Mouse (Mus musculus) adipocyte (in vitro differentiated cells): ENCODE measurements around the gene Washc3.
A peak's percentile ranks its signal among the peaks of the same experiment; 100 is the strongest.

Experiments
- DNase-seq: peaks from one replicate; pipeline ENCODE4 v3.0.0-alpha.2; 2016; ENCODE audit warnings: low spot score

The Washc3 gene

DNA sequence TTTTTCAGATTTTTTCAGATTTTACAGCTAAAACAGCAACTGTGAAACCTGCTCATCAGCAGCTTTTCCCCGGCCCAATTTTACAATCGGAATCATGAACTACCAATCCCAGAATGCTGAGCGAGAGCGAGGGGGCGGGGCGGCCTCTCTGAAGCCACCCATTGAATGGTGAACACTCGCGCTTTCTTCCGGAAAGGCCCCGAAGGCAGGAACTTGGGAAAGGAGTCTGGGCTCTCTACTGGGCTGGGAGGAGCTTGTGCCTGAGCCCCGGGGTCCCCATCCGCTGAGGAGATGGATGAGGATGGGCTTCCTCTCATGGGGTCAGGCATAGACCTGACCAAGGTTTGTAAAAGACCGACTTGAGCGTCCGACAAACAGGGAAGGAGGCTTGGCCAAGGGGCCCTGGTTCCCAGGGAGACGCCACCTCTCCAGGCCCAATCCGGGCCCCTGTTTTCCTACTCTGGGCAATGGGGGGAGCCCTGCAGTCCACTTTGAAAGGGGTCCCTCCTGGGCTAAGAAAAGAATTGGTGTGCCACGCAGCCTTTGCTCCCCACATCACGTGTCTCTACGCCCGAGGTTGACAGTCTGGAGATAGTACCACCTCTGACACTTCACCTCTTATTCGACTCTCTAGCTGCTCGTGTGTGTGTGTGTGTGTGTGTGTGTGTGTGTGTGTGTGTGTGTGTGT is at the start of gene Washc3:
Gene Washc3, plus strand, starts transcription at position 143 of the 688 bp plus-strand sequence.
- DNase-seq = peak; percentile 93

DNA sequence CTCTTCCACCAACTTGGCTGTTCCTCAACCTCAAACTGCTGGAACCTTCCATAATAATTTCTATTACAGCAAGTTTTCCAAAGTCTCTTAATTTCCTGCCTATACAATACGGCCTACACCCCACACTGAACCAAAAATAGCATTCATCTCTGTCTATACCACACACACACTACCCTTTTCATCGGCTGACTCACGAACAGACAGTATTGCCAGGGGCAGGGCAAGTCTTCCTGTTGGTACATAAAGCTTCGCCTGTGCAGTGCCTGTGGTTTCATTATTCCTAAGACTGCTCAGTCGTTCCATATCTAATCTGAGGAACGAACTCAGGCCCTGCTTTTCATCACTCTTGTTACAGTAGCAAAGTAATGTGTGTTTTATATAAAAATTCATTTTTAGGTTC is 49.2 kb upstream of the Washc3 start:
- DNase-seq = no peak

DNA sequence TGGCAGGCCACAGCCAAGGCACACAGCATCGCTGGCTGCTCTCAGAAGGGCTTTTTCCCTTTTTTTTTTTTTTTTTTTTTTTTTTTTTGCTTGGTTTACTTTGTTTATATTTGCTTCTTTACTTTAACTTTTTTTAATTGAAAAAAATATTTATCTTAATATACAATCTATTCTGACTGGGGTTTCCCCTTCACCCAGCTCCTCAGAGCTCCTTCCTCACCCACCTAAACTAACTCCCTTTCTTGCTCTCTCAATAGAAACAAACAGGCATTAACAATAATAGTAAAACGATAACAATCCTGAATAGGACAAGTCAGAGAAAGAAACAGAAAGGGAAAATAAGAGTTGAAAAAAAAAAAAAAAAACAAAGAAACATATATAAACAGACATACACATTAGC is 38.8 kb upstream of the Washc3 start:
- no peak for DNase-seq

DNA sequence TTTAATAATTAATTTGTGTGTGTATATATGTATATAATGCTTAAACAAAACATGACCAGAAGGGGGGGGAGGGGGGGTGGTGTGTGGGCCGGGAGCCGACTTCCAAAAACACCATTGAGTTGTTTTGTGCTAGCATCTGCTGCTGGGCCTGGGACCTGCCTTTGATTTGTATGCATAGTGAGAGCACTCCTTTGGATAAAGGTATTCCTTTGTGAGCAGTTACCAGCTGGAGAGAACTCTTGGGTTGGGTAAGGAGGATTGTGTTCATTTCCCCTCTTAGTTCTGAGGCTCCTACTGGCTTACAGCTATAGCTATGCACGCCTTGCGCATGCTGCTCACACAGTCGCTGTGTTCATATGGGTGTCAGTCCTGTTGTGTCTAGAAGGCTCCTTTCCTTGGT is 38.2 kb upstream of the Washc3 start:
- DNase-seq = no peak

DNA sequence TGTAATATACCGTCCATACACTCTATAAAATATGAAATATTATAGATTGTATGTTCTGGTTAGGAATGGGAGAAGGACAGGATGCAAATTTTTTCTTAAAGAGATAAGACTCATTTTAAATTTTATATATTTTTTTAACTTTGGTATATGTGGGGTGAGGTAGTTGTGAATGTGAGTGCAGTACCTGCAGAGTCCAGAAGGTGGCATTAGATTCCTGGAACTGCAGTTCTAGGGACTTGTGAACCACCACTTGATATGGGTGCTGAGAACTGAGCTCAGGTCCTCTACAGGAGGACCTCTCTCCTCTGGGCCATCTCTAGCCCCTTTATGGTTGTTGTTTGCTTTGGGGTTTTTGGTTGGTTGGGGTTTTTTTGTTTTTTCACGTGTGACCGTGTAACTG is 34.7 kb upstream of the Washc3 start:
- no peak for DNase-seq

DNA sequence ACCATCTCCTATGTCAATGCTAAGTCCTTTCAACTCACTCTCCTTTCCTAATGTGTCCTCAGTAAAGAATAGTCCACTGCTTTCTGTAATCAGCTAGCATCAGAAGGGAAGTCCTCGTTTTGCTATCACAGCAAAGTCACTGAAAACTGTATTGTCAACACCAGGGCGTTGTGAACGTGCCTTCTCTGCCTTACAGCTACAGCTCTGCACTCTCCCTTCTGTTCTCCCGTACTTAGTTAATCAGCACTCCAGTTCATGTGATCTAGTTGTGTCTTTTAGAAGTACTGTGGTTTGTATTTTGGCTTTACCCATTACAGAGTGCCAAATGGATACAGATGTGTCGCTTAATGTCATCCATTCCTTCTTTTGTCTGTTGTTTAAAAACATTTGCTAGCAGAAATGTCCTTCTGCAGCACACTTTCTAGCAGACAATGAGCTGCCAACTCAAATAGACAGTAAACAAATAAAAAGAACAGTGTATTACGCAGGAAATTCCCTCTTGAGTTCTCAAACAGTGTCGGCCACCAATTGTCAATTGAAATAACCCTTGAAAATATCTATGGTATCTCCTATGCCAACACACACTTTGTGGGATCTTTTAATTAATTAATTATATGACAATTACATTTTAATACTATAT is 33.3 kb upstream of the Washc3 start:
- no peak for DNase-seq

DNA sequence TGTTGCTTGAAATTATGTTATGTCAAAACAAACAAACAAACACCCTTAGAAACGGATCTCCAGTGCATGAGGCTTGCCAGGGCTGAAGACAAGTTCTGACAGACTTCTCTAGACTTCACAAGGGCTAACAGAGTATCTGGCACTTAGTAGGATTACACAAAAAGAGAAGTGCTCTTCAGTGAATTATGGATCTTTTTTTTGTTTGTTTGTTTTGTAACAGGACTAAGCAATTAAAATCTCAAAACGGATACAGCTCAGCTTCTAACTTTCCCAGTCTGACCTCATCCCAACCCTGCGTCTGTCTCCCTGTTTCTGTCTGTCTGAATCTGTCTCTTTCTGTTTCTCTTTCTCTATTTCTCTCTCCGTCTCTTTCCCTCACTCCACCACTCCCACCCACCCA is 352 bp upstream of the Washc3 start:
- DNase-seq = peak; percentile 25

DNA sequence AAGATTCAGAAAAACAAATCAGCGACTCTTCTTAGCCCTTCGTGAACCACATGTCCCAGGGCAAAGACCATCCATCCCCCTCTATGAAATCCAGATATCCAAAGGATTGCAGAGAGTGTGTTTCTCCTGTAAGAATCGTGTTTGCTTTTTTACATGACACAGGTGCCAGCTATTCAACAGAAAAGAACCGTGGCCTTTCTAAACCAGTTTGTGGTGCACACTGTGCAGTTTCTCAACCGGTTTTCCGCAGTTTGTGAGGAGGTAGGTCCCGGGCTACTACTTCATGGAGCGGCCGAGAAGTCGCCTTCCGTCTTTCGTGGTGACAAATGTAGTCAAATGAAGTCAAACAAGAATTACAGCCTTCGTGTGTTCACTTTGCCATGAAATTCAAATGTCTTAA is 757 bp downstream of the Washc3 start:
- DNase-seq = no peak

DNA sequence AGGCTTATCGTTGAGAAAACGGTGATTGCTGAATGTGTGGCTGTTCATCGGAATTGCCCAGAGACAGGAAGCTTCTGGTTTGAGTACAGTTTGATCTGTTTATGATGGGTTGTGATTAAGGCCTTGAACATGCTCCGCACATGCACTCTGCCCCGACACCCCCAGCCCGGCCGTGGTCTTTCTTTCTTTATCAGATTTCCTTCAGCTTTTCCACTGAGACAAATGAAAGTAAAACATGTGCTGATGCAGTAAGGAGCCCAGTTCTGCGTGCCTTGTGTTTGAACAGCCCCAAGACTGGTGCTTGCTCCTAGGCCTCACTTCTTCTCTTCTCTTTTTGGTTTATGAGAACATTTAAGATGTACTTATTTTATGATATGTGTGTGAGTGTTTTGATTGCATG is 1.7 kb downstream of the Washc3 start:
- no peak for DNase-seq

DNA sequence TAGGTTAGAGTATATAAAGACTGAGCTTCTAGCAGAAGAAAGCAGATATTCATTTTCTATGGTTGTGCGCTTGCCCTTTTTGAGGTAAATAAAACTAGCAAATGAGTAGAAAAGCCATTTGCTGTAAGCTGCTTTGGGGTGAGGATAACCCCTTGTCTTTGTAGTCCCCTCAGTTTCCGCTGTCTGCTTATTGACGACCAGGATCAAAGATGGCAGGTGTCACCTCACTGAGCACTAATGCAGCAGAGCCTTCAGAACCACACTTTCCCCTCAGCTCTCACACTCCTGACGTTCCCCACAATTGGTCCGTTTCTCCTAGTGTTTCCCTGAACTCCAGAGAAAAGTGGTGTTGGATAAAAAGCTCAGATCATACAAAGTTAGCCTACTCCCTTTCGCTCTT is 2.3 kb downstream of the Washc3 start:
- no peak for DNase-seq

DNA sequence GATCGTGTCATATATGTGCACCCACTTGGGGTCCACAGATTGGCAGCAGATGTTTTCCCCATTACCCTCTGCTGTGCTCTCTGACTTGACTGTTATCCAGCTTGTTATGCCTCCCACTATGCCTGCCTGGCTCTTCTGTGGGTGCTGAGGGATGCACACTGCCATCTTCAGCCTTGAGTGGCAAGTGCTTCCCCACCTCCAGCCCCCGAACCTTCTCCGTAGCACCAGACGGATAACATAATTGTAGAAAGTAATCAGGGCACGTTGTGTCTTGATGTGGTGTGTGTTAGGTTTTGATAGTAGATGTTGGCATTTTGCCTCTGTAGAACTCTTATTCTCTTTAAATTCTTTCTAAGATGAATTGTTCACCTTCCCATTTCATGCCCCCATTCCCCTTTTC is 11.8 kb downstream of the Washc3 start:
- DNase-seq = no peak

DNA sequence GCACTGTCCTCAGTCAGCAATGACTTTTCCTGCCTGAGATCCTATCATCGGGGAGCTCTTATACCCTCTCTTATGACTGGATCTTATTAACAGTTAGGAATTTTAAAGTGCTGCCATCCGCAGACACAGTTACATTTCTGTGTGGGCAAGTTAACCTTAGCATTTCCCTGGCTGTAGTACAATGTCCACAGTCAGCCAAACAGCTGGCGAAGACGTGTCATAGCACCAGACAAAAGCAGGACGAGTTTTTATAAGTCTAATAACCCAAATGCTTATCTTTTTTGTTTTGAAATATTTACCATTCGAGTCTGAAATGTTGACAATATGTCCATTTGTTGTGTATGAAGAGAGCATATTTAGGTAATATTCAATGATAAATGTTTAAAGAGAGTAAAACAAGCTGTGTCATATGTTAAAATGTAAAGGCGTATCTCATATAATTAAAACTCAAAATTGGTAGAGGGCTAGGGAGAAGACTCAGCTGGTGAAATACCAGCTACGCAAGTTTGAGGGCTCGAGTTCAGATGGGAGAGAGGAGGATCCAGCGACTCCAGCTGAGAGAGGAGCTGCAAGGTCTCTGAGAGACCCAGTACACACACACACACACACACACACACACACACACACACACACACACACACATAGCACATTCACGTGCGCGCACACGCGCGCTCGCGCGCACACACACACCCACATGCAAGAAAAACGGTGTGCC is 14.1 kb downstream of the Washc3 start:
- DNase-seq = peak; percentile 20

DNA sequence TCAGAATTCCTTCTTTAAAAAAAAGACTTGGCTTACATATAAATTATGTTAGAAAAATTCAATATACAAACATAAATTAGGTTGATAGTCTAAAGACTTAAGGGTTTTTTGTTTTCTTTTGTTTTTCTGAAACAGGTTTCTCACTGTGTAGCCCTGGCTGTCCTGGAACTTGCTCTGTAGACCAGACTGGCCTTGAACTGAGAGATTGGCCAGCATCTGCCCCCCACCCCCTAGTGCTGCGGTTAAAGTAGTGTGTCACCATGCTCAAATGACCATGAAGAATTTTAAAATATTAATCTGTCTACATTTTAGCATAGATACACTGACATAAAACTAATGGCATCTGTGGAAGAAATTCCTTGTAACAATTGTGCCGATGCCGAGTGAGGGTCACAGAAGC is 17.3 kb downstream of the Washc3 start:
- no peak for DNase-seq

DNA sequence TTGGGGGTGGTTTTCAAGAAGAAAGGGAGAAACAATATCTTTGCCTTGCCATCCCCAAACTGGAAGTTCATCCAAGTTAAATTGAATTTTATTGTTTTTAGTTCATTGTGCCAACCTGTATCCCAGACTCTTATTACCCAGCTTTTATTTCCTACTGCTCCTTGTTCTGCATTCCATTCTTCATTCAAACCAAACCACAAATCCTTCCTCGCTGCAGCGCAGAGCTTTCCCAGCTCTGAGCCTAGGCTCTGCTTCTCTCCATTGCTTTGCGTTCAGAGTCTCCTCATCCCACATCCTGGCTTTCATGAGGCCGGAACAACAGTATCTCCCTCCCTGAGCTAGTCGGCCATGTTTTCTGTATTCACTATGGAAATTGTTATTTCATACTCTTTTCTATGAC is 20.8 kb downstream of the Washc3 start:
- DNase-seq = no peak

DNA sequence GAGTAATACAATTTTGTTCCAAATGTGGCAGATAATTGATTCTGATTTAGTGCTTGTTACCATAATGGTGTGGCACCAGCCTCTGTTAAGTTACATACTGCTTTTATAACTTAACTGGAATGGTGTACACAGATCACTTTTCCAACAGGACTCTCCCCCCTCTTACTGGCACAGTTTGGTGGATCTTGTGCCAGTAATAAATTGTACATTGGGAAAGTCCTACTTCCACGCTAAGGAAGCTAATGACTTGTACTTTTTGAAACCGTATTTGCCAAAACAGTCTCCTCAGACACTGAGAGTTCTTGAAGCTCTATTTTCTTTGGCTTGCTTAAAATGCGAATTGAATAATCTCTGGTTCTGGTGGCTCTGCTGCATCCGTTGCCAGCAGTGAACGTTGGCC is 24.5 kb downstream of the Washc3 start:
- DNase-seq = peak; percentile 85

DNA sequence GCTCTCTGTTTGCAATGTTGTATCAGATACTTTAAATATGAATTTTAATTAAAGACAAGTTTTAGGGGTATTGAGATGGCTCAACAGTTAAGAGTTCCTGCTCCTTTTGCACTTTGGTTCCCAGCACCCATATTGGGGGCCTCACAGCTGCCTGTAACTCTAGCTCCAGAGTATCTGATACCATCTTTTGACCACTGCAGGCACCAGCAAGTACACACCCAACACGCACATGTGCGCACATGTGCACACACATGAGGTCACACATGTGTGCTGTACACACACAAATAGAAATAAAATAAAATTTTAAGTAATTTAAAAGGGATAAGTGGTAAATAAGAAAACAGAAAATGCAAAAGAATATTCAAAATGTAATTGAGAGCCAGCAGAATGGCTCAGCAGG is 27.1 kb downstream of the Washc3 start:
- DNase-seq = no peak

DNA sequence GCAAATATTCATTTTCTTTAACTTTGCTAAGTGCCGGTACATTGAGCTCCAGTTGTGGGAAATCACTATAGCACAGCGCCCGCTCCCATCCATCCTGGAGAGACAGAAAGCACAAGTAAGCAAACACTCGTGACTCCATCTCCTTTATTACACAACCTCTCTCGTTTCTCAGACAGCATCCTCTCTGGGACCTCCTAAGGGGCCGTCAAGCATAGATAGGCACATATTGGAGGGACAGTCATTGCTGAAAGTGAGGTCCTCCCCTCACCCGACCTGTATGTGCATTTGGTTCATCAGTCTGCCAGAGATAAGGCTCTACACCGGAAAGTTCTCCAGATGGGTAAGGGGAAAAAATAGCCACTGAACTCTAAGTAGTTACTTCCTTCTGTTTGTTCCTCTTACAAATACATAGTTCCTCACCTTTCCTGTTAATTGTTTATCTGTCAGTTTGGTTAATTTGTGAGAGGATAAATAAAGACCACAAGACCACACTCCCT is 27.7 kb downstream of the Washc3 start:
- DNase-seq = no peak

DNA sequence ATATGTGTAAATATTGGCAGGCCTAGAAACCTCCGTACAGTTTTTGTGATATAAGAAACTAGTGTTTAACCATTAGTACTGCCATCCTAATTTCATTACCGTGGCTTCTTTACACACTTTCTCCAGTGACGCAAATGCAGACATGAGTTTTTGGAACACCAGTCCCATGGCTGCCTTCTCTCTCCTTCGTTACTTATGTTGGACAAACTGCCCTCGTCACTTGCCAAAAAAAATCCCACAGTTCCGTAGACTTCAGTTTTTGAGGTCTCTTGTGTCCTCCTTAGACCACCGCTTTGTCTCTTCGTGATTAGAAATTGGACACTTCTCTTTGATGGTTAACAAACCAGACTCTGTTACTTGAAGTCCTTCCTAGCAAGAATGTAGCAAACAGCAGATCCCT is 30.8 kb downstream of the Washc3 start:
- DNase-seq = no peak

DNA sequence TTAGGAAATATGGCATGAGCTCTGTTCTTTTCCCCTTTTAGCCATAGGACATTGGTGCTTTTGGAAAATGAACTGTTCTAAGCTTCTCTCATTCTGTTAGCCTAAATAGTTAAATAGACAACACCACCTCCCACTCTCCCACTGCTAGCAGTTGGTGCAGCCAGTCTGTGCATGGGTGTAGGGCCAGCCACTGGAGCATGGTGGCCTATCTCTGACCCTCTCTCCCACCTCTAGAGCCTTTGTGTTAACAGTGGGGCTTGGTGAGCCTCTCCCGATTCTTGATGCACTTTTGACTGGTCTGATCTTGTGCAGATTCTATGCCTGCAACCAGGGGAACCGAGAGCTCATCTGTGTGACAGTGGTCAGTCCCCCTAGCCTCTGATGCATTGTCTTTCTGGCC is 31.9 kb downstream of the Washc3 start:
- no peak for DNase-seq

DNA sequence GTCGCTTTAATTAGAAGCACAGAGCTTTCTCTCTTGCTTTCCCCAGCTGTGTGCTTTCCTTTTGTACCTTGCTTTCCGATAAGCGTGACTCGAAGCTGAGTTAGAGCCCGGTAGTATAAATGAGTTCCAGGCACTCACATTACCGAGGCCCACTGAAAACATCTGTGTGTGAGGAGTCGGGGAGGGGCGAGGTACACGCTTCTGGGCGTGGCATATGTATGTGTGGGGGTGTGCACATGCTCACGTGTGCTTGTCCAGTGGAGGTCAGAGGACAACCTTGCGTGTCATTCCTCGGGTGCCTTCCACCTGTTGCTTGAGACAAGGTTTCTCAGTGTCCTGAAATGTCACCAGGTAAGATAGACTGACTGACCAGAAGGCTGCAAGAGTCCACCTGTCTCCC is 43.8 kb downstream of the Washc3 start:
- DNase-seq = no peak

DNA sequence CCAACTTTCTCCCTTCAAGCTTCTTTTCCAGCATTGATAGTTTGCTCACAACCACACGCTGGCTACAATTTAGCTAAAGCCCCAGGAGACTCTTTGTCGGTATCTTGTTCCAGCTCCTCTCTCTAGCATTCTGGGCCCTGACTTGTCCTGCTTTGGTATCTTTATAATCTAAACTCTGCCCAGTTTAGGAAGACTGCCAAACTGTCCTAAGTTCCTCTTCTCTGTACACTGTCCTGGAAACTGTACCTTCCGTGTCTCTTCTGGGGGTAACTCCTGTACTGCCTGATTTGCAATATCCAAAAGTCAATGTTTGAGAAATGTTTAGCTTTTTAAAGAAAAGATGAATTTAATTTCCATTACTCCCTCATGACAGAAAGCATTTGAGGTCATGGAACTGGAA is 49.4 kb downstream of the Washc3 start:
- peak; percentile 49 for DNase-seq

DNA sequence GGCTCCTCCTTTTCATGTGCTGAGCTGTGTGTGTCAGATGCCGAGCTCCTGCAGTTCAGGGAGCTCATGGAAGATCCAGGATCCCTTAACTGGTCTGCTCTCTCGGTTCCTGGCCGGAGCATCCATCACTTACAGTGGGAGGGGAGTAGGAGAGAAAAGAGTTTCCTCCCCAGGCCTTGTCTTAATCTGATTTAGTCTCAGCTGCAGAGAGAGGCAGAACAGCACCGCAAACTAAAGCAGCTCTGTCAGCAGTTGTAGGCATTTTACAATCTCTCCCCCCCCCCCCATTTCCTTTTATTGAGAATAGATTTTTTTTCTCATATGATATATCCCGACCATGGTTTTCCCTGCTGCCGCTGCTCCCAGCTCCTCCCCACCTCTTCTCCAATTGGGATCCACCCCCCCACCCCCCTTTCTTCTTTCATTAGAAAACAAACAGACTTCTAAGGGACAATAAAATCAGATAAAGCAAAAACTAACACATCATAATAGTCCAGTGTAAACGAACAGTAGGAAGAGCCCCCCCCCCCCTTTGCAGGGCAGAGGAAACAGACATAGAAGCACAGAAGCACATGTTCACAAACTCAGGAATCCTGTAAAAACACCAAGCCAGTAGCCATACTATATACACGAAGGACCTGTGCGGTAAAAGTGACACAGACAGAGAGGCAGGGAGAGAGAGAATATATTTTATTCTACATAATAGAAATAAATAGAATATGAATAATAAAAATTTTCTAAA is 51.4 kb downstream of the Washc3 start:
- DNase-seq = no peak

DNA sequence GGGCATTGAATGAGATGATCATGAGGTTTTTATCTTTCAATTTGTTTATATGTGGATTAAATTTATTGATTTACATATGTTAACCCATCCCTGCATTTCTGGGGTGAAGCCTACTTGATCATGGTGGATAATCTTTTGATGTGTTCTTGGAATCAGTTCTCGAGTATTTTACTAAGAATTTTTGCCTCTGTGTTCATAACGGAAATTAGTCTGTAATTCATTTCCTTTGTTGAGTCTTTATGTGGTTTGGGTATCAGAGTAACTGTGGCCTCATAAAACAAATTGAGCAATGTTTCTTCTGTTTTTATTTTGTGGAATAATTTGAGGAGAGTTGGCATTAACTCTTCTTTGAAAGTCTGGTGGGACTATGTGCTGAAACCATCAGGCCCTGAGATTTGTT is 54.7 kb downstream of the Washc3 start:
- DNase-seq = no peak
